Mouse (Mus musculus) limb, embryonic 14.5 days (tissue): ENCODE measurements around the gene Stum. TPM values are rescaled to one million over a fixed set of nuclear protein-coding genes. Genes with fewer than 3 reads are reported as not detected.
A peak's percentile ranks its signal among the peaks of the same experiment; 100 is the strongest.

Source experiments
- ATAC-seq: fragments of 200-750 bp; cut with Nextera tagmentation; 2 replicates; pipeline ENCODE4 v1.8.0; 2017; ENCODE audit warnings: low read depth, moderate number of reproducible peaks, moderate TSS enrichment; ENCODE audit not compliant: low FRiP score
- DNase-seq: peaks from one replicate; pipeline ENCODE4 v3.0.0-alpha.2; 2015; ENCODE audit warnings: low spot score
- H3K27ac ChIP-seq: fragments of 300-500 bp; sonication (generic); replicated peaks from 2 replicates; pipeline ENCODE4 v1.5.1; 2014; ENCODE audit warnings: low read depth, mild to moderate bottlenecking, low read length, moderate library complexity, mixed read lengths
- H3K27me3 ChIP-seq: fragments of 300-500 bp; sonication (generic); 2 replicates; pipeline ENCODE4 v1.6.1; 2014; ENCODE audit warnings: low read length, mixed read lengths; ENCODE audit not compliant: control insufficient read depth, insufficient read depth
- H3K36me3 ChIP-seq: fragments of 300-500 bp; sonication (generic); 2 replicates; pipeline ENCODE4 v1.6.1; 2014; ENCODE audit warnings: mild to moderate bottlenecking, low read length, moderate library complexity, mixed read lengths; ENCODE audit not compliant: control insufficient read depth, insufficient read depth
- H3K4me1 ChIP-seq: fragments of 300-500 bp; sonication (generic); 2 replicates; pipeline ENCODE4 v1.6.1; 2014; ENCODE audit warnings: antibody characterized with exemption, low read length, mixed read lengths; ENCODE audit not compliant: control insufficient read depth, insufficient read depth
- H3K4me2 ChIP-seq: fragments of 300-500 bp; sonication (generic); replicated peaks from 2 replicates; pipeline ENCODE4 v1.6.1; 2014; ENCODE audit warnings: low read depth, mild to moderate bottlenecking, low read length, moderate library complexity; ENCODE audit not compliant: severe bottlenecking
- H3K4me3 ChIP-seq: fragments of 300-500 bp; sonication (generic); replicated peaks from 2 replicates; pipeline ENCODE4 v1.5.1; 2014; ENCODE audit warnings: low read length
- H3K9ac ChIP-seq: fragments of 300-500 bp; sonication (generic); 2 replicates; pipeline ENCODE4 v1.6.1; 2014; ENCODE audit warnings: mild to moderate bottlenecking, low read depth, low read length, moderate library complexity; ENCODE audit not compliant: severe bottlenecking
- H3K9me3 ChIP-seq: fragments of 300-500 bp; sonication (generic); 2 replicates; pipeline ENCODE4 v1.6.1; 2016; ENCODE audit warnings: low read length; ENCODE audit not compliant: control insufficient read depth
- POLR2A ChIP-seq: fragments of 200-500 bp; IDR thresholded peaks from 2 replicates; pipeline ENCODE4 v1.8.0; 2012; ENCODE audit warnings: inconsistent platforms, mild to moderate bottlenecking, moderate library complexity, borderline replicate concordance; ENCODE audit not compliant: insufficient read depth, insufficient read length; ENCODE audit errors: extremely low read depth
- WGBS: fragments of 180-500 bp; shearing (Covaris S2); extraction: QIAGEN DNeasy Blood & Tissue Kit; methylation state at CpG from one replicate; pipeline ENCODE4 v1.1.7; 2014; 5-methylcytosine and 5-hydroxymethylcytosine counted together
- polyA plus RNA-seq, 2 experiments: library from polyadenylated mRNA; depleted of rRNA in 1 of 2; stranded (reverse) in 1 of 2; unstranded in 1 of 2; fragments of >200 nt; fragmentation: Nextera tagmentation in 1 of 2; extraction: Ambion mirVana in 1 of 2; gene quantifications; 2 replicates each; pipeline versions ENCODE4 v1.2.1 to v1.2.3; 2012 to 2014

Gene Stum
- polyA plus RNA-seq, 2 experiments, result 5.8 to 6.3 TPM

DNA sequence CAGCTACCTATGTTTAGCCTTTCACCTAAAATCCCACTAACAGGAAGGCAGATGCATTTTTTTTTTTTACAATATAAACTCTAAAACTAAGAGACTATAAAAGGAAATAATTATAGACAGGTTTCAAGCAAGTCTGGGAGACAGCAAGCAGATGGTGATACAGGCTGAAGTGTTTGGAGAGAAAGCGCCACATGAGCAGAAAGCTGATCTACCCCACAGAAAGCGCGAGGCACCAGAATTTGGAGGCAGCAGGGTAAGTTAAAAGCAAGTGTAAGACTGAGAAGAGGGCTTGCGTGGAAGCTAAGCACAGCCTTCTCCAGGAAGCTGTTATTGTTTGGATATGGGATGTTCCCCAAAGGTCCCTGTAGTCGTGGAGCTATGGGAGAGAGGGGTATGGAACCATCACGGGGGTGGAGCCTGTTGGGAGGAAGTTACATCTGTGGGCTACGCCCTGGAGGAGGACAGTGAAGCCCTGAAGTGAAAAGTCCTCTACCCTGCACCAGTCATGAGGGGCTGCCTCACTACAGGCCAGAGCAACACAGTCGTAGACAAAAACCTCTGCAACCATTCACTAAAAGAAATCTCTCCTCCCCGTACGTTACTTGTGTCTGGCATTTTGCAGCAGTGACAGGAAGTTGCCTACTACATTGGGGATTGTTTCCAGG is 34.2 kb upstream of the Stum start:
- Histone ChIP-seq H3K36me3 (no peaks in the 10 kb centered on the region), H3K4me2 (no peak overlapping the region), H3K9me3 (no peaks in the 10 kb centered on the region), H3K4me3 (no peak overlapping the region), H3K4me1 (no peaks in the 10 kb centered on the region; the same call in 1 of the 2 replicates), H3K27ac (no peak overlapping the region), H3K27me3 (no peaks in the 10 kb centered on the region), H3K9ac (no peak overlapping the region)
- no peak for DNase-seq
- TF ChIP-seq POLR2A, result no peak
- no peak for ATAC-seq
- 54% methylated on average over 10 of the region's 10 CpGs for WGBS

DNA sequence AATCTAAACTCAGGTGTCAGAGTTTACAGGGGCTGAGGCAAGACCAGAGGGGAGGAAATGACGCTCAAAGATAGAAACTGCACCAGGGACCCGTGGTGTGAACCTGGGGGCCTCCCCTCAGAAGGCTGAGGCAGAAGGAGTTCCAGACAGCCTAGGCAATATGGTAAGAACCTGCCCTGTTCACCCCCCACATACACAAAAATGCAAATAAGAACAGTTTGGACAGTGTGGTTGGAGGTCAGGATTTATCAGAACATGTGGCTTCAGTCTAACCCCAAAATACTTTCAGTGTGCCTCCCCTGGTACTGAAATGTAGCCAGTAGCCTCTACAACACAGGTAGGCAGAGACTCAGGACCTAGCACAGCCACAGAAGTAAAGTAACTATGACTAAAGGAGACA is 30.8 kb upstream of the Stum start:
- DNase-seq (no peak), ATAC-seq (no peak)
- WGBS, result 77% methylated on average over 2 of the region's 2 CpGs
- Histone ChIP-seq H3K4me1 (peaks cover 4% of the 10 kb centered on the region; the same call in 1 of the 2 replicates), H3K4me2 (no peak overlapping the region), H3K4me3 (no peak overlapping the region), H3K9me3 (no peaks in the 10 kb centered on the region), H3K27me3 (no peaks in the 10 kb centered on the region), H3K27ac (no peak overlapping the region), H3K9ac (no peak overlapping the region), H3K36me3 (no peaks in the 10 kb centered on the region)
- TF ChIP-seq POLR2A, result no peak

DNA sequence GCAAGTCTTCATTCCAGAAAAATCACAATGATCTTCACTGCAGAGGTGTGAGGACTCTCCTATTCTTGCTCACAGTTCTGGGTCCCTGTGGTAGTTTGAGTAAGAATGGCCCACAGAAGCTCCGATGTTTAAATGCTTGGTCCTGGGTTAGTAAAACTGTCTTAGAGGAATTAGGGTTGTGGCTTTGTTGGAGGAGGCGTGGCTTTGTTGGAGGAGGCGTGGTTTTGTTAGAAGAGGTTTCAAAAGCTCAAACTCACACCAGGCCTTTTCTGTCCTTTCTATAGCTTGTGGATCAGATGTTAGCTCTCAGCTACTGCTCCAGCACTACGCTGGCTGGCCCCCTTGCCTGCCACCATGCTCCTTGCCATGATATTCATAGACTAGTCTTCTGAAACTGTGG is 27.6 kb upstream of the Stum start:
- peaks cover 4% of the 10 kb centered on the region; the same call in 1 of the 2 replicates for H3K4me1 ChIP-seq
- H3K9me3 ChIP-seq, result no peaks in the 10 kb centered on the region
- no peak overlapping the region for H3K4me2 ChIP-seq
- 29% methylated on average over 4 of the region's 4 CpGs for WGBS
- H3K27me3 ChIP-seq, result no peaks in the 10 kb centered on the region
- H3K27ac ChIP-seq, result no peak overlapping the region
- no peak overlapping the region for H3K4me3 ChIP-seq
- DNase-seq (no peak), ATAC-seq (no peak)
- no peaks in the 10 kb centered on the region for H3K36me3 ChIP-seq
- no peak for TF ChIP-seq POLR2A
- no peak overlapping the region for H3K9ac ChIP-seq

DNA sequence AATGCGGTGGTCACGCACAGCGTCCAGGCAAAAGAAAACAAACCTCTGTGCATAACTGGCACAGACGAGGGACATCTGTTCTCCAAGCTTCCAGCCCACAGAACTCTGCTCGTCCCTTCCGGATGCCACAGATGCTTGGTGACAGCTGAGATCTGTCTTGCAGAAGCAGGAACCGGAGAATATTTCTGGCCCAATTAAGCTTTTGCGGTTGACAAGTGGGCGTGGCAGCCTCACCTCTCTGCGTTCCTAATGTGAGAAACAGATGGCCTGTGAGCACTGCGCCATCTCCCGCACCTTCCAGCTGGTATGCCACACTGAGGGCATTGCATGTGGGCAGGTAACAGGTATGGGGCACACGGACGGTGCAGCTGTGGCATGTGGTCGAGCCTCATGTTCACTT is 27.1 kb upstream of the Stum start:
- no peak for TF ChIP-seq POLR2A
- H3K9me3 ChIP-seq, result no peaks in the 10 kb centered on the region
- no peak overlapping the region for H3K27ac ChIP-seq
- H3K27me3 ChIP-seq, result no peaks in the 10 kb centered on the region
- no peak overlapping the region for H3K4me2 ChIP-seq
- 41% methylated on average over 15 of the region's 15 CpGs for WGBS
- H3K4me1 ChIP-seq, result peaks cover 4% of the 10 kb centered on the region; the same call in 1 of the 2 replicates
- ATAC-seq (peak; percentile 72; the same call in 1 of the 2 replicates), DNase-seq (peak; percentile 15)
- H3K4me3 ChIP-seq, result no peak overlapping the region
- H3K36me3 ChIP-seq, result no peaks in the 10 kb centered on the region
- H3K9ac ChIP-seq, result no peak overlapping the region

DNA sequence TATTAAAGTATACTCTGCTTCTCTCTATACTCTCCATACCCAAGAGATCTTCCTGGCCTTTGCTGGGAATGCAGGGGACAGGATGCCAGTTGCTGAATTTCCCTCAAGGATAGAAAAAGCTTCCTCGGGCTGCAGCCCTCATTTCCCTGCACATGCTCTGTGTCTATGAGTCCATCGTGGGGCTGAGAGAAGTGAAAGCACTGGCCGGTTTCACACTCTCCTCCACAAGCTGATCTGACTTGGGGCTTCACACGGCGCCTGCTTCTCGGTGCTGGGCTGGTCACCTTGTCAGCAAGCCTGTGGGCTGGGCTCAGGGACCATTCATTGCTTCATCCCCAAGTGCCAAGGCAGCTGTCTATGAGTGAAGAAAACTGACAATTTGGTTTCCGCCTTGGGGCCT is 25.4 kb upstream of the Stum start:
- no peak for ATAC-seq
- no peak for TF ChIP-seq POLR2A
- DNase-seq, result no peak
- Histone ChIP-seq H3K4me2 (no peak overlapping the region), H3K9ac (no peak overlapping the region), H3K27me3 (no peaks in the 10 kb centered on the region), H3K27ac (no peak overlapping the region), H3K9me3 (no peaks in the 10 kb centered on the region), H3K4me1 (peaks cover 4% of the 10 kb centered on the region; the same call in 1 of the 2 replicates), H3K4me3 (no peak overlapping the region), H3K36me3 (no peaks in the 10 kb centered on the region)
- WGBS, result 65% methylated on average over 7 of the region's 7 CpGs
